Mouse (Mus musculus) embryonic facial prominence, embryonic 12.5 days (tissue): ENCODE measurements around the gene Trpm3. TPM values are rescaled to one million over a fixed set of nuclear protein-coding genes. Genes with fewer than 3 reads are reported as not detected.

Experiments used
- ATAC-seq: fragments of 200-750 bp; cut with Nextera tagmentation; 2 replicates; pipeline ENCODE4 v1.8.0; 2017; ENCODE audit not compliant: insufficient number of reproducible peaks, insufficient read depth, low FRiP score, low TSS enrichment
- H3K27ac ChIP-seq: fragments of 300-500 bp; sonication (generic); 2 replicates; pipeline ENCODE4 v1.5.1; 2016; ENCODE audit warnings: mild to moderate bottlenecking
- H3K27me3 ChIP-seq: fragments of 300-500 bp; sonication (generic); 2 replicates; pipeline ENCODE4 v1.6.1; 2016; ENCODE audit warnings: mild to moderate bottlenecking, moderate library complexity
- H3K36me3 ChIP-seq: fragments of 300-500 bp; sonication (generic); 2 replicates; pipeline ENCODE4 v1.6.1; 2016; ENCODE audit warnings: mild to moderate bottlenecking
- H3K4me1 ChIP-seq: fragments of 300-500 bp; sonication (generic); 2 replicates; pipeline ENCODE4 v1.6.1; 2016
- H3K4me2 ChIP-seq: fragments of 300-500 bp; sonication (generic); replicated peaks from 2 replicates; pipeline ENCODE4 v1.6.1; 2016; ENCODE audit warnings: mild to moderate bottlenecking, moderate library complexity
- H3K4me3 ChIP-seq: fragments of 300-500 bp; sonication (generic); 2 replicates; pipeline ENCODE4 v1.5.1; 2016; ENCODE audit warnings: mild to moderate bottlenecking
- H3K9ac ChIP-seq: fragments of 300-500 bp; sonication (generic); 2 replicates; pipeline ENCODE4 v1.6.1; 2016; ENCODE audit warnings: mild to moderate bottlenecking, moderate library complexity
- H3K9me3 ChIP-seq: fragments of 300-500 bp; sonication (generic); 2 replicates; pipeline ENCODE4 v1.6.1; 2016; ENCODE audit warnings: mild to moderate bottlenecking, moderate library complexity
- WGBS: fragments of 180-500 bp; shearing (Covaris S2); methylation state at CpG from one replicate; pipeline ENCODE4 v1.1.7; 2016; 5-methylcytosine and 5-hydroxymethylcytosine counted together
- polyA plus RNA-seq: library from polyadenylated mRNA; unstranded; fragments of >200 nt; fragmentation: Nextera tagmentation; extraction: Ambion mirVana; gene quantifications from 2 replicates; pipeline ENCODE4 v1.2.1, GENCODE M21; 2016

Gene Trpm3
- polyA plus RNA-seq, 1 experiment from 2014 or later = 12.5 TPM

DNA sequence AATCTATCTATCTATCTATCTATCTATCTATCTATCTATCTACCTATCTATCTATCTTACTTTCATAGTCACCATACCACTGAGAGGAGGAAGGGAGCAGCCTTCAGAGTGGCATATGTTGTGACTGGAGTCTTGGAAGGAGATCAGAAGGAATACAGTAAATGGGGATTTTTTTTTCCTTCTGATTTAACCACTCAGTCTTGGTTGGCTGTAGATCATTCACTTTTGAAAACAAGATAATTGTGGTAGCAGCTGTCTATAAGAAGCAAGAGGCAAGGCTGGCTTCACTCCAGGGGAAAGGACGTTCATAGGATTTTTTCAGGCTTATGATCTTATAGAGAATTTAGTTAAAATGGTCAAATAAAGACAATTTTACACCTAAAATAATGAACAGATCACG is 188.0 kb downstream of the Trpm3 start:
- 64% methylated on average over 2 of the region's 2 CpGs for WGBS
- Histone ChIP-seq H3K9ac (no peak overlapping the region), H3K27ac (no peak overlapping the region), H3K4me1 (no peaks in the 10 kb centered on the region), H3K4me3 (no peak overlapping the region), H3K9me3 (no peaks in the 10 kb centered on the region), H3K27me3 (no peaks in the 10 kb centered on the region), H3K36me3 (no peaks in the 10 kb centered on the region), H3K4me2 (no peak overlapping the region)
- no peak for ATAC-seq

DNA sequence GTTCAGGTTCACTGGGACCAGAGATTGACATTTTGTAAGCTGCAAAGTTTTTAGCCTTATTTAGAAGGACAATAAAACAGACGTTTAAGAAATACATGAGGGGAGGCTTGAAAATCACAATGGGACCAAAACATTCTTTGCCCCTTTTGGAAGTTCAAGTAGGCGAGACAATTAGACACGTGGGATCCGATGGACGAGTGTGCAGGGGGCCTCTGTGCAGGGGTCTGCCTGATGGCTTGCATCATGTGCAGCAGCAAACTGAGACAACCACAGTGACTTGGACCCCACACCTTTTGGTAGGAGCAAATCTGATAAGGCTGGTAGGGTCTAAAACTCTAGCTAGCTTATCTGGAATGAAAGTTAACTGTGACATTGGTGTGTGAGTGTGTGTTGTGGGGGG is 188.4 kb downstream of the Trpm3 start:
- Histone ChIP-seq H3K9me3 (no peaks in the 10 kb centered on the region), H3K36me3 (no peaks in the 10 kb centered on the region), H3K4me2 (no peak overlapping the region), H3K27ac (no peak overlapping the region), H3K4me3 (no peak overlapping the region), H3K4me1 (no peaks in the 10 kb centered on the region), H3K9ac (no peak overlapping the region), H3K27me3 (no peaks in the 10 kb centered on the region)
- 53% methylated on average over 5 of the region's 5 CpGs for WGBS
- no peak for ATAC-seq

DNA sequence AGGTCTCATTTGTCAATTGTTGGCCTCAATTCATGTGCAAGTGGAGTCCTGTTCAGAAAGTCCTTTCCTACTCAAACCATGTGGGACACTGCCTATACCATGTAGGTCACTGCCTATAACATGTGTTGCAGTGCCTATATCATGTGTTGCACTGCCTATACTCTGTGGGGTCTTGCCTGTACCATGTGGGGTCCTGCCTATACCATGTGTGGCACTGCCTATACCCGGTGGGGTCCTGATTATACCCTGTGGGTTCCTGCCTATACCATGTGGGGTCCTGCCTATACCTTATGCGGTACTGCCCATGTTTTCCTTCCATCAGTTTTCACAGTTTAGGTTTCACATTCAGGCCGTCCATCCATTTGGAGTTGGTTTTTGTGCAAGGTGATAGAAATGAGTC is 197.4 kb downstream of the Trpm3 start:
- ATAC-seq = no peak

DNA sequence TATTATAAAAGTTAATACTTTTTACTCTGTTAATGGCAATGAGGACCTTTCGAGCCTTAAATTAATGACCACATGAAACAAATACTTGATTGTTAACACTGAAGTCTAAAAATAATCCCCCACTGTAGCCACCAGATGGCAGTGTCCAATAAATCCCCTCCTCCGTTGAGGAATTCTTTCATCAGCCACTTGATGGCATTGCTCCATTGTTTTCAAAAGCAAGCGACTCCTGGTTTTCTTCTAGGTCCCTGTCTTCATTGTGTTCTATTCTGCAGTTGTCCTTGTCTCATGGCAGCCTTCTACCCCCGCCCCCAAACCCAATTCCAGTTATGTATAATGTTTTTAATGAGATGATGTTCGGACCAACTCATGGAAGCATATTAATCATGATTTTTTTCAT is 198.6 kb downstream of the Trpm3 start:
- Histone ChIP-seq H3K4me3 (no peak overlapping the region), H3K4me1 (no peaks in the 10 kb centered on the region), H3K4me2 (no peak overlapping the region), H3K36me3 (no peaks in the 10 kb centered on the region), H3K27me3 (no peaks in the 10 kb centered on the region), H3K9me3 (no peaks in the 10 kb centered on the region), H3K27ac (no peak overlapping the region), H3K9ac (no peak overlapping the region)
- no peak for ATAC-seq
- WGBS = 17% methylated on average over 5 of the region's 5 CpGs

More for the DNA sequence above, 197.4 kb downstream of the Trpm3 start:
- Histone ChIP-seq H3K4me3 (no peak overlapping the region), H3K4me2 (no peak overlapping the region), H3K36me3 (no peaks in the 10 kb centered on the region), H3K27me3 (no peaks in the 10 kb centered on the region), H3K27ac (no peak overlapping the region), H3K4me1 (no peaks in the 10 kb centered on the region), H3K9me3 (no peaks in the 10 kb centered on the region), H3K9ac (no peak overlapping the region)
- 80% methylated on average over 3 of the region's 3 CpGs for WGBS

DNA sequence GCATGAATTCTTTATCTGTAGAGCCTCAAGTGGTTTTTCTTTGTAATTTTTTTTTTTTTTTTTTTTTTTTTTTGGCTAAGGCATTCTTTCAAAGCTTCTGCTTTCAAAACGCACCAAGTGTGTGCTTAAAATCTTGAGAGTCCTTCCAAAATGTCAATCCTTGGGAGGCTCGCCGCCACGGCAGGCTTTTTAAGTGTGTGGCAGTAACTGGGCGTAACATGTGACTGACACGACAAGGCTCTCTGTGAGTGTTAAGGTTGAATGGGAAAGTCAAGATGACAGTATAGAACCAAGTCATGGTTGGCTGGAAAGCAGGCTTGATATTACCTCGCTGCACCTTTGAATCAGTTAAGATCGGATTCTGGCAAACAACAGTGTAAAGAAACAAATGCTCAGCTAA is 200.1 kb downstream of the Trpm3 start:
- 82% methylated on average over 8 of the region's 8 CpGs for WGBS
- Histone ChIP-seq H3K27ac (no peak overlapping the region), H3K9me3 (no peaks in the 10 kb centered on the region), H3K4me2 (no peak overlapping the region), H3K27me3 (no peaks in the 10 kb centered on the region), H3K9ac (no peak overlapping the region), H3K36me3 (no peaks in the 10 kb centered on the region), H3K4me1 (no peaks in the 10 kb centered on the region), H3K4me3 (no peak overlapping the region)
- no peak for ATAC-seq

DNA sequence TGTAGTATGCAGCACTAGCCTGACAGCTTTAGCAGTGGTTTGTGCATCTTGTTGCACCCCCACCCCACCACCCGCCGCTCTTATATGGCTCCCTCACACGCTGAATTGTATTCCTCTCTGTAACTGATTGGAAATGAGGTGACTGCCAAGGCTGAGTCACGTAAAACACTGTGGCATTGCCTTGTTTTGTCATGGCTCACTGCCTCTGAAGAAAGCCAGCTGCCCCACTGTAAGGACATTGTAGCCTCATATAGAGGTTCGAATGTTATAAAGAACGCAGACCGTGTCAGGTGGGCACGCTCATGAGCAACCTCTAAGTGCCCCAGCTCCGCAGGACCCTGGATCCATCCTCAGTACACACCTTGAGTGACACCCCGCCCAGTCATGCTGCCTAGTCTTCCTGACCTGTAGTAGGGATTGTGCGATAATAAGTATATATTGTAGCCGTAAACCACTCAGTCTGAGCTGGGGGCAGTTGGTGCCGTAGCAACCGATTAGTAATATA is 215.2 kb downstream of the Trpm3 start:
- 85% methylated on average over 14 of the region's 14 CpGs for WGBS
- H3K27ac ChIP-seq = no peak overlapping the region
- no peaks in the 10 kb centered on the region for H3K9me3 ChIP-seq
- no peak overlapping the region for H3K9ac ChIP-seq
- no peaks in the 10 kb centered on the region for H3K4me1 ChIP-seq
- no peaks in the 10 kb centered on the region for H3K36me3 ChIP-seq
- H3K27me3 ChIP-seq = no peaks in the 10 kb centered on the region
- H3K4me2 ChIP-seq = no peak overlapping the region
- H3K4me3 ChIP-seq = no peak overlapping the region
- ATAC-seq = no peak

DNA sequence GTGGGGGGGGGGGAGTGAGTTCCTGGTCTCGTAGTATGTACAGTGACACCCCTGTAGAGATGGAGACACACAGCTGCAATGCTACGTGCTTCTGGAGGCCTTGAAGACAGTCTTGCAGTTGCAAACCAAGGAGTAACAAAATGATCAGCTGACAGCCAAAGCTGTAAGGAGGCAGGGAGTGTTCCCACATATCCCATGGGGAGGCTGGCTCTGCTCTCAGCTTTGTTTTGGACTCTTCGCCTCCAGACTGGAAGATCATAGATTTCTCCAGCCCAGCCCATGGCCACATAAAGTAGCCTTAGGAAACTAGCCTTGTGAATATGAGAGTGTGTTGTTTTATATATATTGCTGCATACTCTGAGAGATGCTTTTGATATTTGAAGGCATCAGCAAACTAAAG is 248.0 kb downstream of the Trpm3 start:
- H3K9ac ChIP-seq = no peak overlapping the region
- H3K27me3 ChIP-seq = no peaks in the 10 kb centered on the region
- no peaks in the 10 kb centered on the region for H3K9me3 ChIP-seq
- no peaks in the 10 kb centered on the region for H3K36me3 ChIP-seq
- H3K4me1 ChIP-seq = no peaks in the 10 kb centered on the region
- H3K4me3 ChIP-seq = no peak overlapping the region
- H3K4me2 ChIP-seq = no peak overlapping the region
- H3K27ac ChIP-seq = no peak overlapping the region
- WGBS = 86% methylated on average over 3 of the region's 3 CpGs
- no peak for ATAC-seq

DNA sequence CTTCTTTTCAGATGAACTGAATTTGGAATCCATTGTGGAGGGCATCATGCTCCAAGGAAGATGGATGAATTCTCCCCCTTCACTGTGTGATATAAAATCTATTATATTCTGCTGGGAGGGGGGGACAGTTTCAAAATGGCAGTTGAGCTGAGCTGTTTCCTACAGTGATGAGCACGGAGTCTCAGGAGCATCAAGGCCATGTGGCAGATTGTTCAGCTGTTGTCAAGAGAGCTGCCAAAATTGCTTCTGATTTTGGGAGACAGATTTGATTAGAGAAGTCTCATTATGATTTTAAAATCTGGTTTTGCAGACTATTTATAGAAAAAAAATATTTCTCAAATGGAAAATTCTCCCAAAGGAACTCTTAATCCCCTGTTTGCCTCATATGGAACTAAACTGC is 255.9 kb downstream of the Trpm3 start:
- Histone ChIP-seq H3K9me3 (no peaks in the 10 kb centered on the region), H3K4me2 (no peak overlapping the region), H3K4me3 (no peak overlapping the region), H3K4me1 (no peaks in the 10 kb centered on the region), H3K27ac (no peak overlapping the region), H3K27me3 (no peaks in the 10 kb centered on the region), H3K36me3 (no peaks in the 10 kb centered on the region), H3K9ac (no peak overlapping the region)
- no peak for ATAC-seq
- WGBS = 86% methylated on average over 1 of the region's 1 CpGs

DNA sequence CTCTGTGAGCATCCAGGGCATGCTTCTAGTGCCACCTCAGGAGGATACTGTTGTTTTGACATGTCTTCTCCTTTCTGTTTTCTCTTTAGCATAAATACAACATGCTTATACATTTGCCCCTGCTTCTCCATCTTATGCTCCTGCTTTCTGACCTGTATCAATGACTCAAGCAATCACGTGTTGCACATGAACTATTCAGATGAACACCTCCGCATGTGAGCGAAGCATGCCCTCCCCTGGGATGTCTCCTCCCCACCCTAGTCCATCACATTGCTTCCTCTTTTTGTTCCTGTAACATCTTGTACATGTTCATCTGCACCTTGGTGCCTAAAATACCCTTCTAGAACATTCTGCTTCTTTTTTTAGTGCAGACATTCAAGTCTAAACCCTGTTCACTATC is 265.2 kb downstream of the Trpm3 start:
- Histone ChIP-seq H3K9ac (no peak overlapping the region), H3K36me3 (no peaks in the 10 kb centered on the region), H3K4me3 (no peak overlapping the region), H3K27me3 (no peaks in the 10 kb centered on the region), H3K27ac (no peak overlapping the region), H3K9me3 (no peaks in the 10 kb centered on the region), H3K4me2 (no peak overlapping the region), H3K4me1 (no peaks in the 10 kb centered on the region)
- 82% methylated on average over 3 of the region's 3 CpGs for WGBS
- no peak for ATAC-seq

DNA sequence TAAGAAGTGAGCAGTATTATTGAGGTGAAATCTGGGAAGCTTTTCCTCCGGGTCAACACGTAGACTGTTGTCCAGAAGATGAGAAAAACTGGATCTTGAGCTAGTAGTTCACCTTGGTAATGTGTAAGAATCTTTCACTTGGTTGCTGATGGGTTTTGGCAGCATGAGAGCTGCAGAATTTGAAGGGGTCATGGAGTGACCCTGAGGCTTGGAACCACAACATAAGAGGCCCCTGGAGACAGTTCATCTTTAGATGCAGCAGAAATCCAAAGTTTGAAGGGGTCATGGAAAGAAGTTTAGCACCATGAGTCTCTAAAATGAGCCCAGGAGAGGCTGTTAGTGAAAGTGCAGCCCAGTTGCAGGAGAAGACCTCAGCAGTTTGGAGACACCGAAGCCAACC is 279.4 kb downstream of the Trpm3 start:
- no peaks in the 10 kb centered on the region for H3K36me3 ChIP-seq
- H3K4me3 ChIP-seq = no peak overlapping the region
- no peak overlapping the region for H3K4me2 ChIP-seq
- no peak overlapping the region for H3K27ac ChIP-seq
- H3K27me3 ChIP-seq = no peaks in the 10 kb centered on the region
- 89% methylated on average over 3 of the region's 3 CpGs for WGBS
- no peaks in the 10 kb centered on the region for H3K4me1 ChIP-seq
- no peak for ATAC-seq
- no peaks in the 10 kb centered on the region for H3K9me3 ChIP-seq
- H3K9ac ChIP-seq = no peak overlapping the region

DNA sequence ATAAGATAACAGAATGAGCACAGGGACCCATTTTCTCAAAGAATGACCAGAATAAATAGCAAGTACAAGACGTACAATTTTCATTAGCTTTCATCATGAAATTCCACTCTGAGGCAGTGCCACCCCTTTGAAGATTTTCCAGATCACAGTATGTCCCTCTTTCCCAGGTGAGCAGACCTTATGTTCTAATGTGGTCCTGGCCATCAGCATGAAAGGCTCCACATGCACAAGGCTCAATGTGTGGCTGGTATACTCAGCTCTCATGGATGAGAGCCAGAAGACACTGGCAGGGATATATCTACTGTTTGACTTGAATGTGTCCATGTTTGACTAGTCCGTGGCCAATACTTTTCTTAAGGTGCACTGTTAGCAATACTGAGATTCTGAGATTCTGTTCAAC is 298.4 kb downstream of the Trpm3 start:
- ATAC-seq = no peak
- Histone ChIP-seq H3K4me1 (no peaks in the 10 kb centered on the region), H3K27ac (no peak overlapping the region), H3K27me3 (no peaks in the 10 kb centered on the region), H3K36me3 (no peaks in the 10 kb centered on the region), H3K9ac (no peak overlapping the region), H3K4me3 (no peak overlapping the region), H3K9me3 (no peaks in the 10 kb centered on the region), H3K4me2 (no peak overlapping the region)
- WGBS = 93% methylated on average over 2 of the region's 2 CpGs

DNA sequence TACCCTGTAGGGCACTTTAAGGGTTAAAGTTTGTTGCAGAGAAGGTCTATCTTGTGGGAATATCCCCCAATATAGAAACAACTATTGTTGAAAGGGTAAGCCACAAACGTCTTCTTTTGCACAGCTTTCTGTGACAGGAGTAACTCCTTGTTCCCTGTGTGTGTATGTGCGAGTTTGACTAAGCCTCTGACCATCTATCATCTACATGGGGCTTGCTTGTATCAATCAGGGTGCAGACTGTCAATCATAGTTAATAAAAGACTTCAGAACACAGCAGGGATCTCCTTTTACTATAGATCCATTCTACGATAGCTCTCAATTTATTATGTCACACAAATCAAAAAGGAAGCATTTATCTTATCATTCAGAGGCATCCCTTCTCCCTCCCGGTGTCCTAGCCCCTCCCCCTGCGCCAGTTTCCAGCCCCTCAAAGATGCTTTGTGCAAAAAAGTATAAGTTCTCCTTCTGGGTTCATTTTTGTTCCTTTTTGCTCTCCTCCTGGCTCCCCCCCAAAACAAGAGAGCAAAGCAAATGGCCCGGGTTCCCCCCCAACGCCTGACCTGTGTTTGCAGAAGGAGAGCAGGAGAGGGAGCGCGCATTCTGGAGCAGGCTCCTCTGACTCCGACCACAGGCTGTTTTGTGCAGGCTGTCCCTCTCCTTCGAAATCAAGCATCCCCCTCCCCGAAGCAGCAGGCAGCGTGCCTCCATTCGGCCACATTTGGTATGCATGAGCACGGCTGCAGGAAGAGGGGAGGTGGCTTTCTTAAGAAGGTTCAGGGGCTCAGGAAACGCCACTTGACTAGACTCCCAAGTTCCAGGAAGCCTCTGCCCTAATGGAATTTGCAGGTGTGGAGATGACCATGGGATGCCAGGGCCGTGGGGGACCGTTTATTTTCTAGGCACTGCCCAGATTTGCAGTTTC is 308.8 kb downstream of the Trpm3 start:
- Histone ChIP-seq H3K4me3 (peak overlapping the region; percentile 36), H3K9ac (peak overlapping the region; percentile 7; the same call in 1 of the 2 replicates), H3K27ac (no peak overlapping the region), H3K4me2 (peak overlapping the region; percentile 80), H3K36me3 (no peaks in the 10 kb centered on the region), H3K9me3 (no peaks in the 10 kb centered on the region), H3K27me3 (no peaks in the 10 kb centered on the region), H3K4me1 (0 out of 2 replicates have a peak, but pooled peaks cover 6% of the 10 kb centered on the region)
- no peak for ATAC-seq
- 5% methylated on average over 18 of the region's 18 CpGs for WGBS
